13 mouse cellular contexts compared by ENCODE assay signal in genomic region chr7:48963112-48963511, GRCm38 (mm10). TPM values are rescaled to one million over a fixed set of nuclear protein-coding genes. Genes with fewer than 3 reads are reported as not detected.
DNase-seq lines count a peak whose midpoint lies in the region; ATAC-seq lines count a peak whose summit lies in the region.
"Had no signal": no experiment of that assay in that cellular context is flagged by ENCODE, and none has a peak within 500 bp of the region (broad histone marks: within the 10 kb centered on the region; RNA-seq: fewer than 3 reads in every experiment).

No protein-coding gene starts in this region.

- H3K4me1 ChIP-seq in heart, embryonic 11.5 days (ENCODE audit: control insufficient read depth, insufficient read depth, low read length), result peaks cover 6% of the 10 kb centered on the region
- H3K4me1 ChIP-seq in heart, embryonic 12.5 days (replicated peaks), result peaks cover 15% of the 10 kb centered on the region
- peaks cover 91% of the 10 kb centered on the region for H3K4me1 ChIP-seq in hindbrain, embryonic 15.5 days (replicated peaks)
- peaks cover 91% of the 10 kb centered on the region for H3K4me1 ChIP-seq in neural tube, embryonic 13.5 days (replicated peaks)
- peaks cover 19% of the 10 kb centered on the region for H3K4me1 ChIP-seq in kidney, embryonic 15.5 days

- no peaks in the 10 kb centered on the region for H3K36me3 ChIP-seq in heart, embryonic 11.5 days (ENCODE audit: control insufficient read depth, insufficient read depth, low read length)
- no peaks in the 10 kb centered on the region for H3K36me3 ChIP-seq in heart, embryonic 12.5 days
- H3K36me3 ChIP-seq in hindbrain, embryonic 15.5 days, result no peaks in the 10 kb centered on the region
- no peaks in the 10 kb centered on the region for H3K36me3 ChIP-seq in neural tube, embryonic 13.5 days
- H3K36me3 ChIP-seq in kidney, embryonic 15.5 days, result no peaks in the 10 kb centered on the region

- ATAC-seq in heart, embryonic 11.5 days (replicated peaks; ENCODE audit: insufficient number of reproducible peaks, low FRiP score, low TSS enrichment), result no peak
- ATAC-seq in heart, embryonic 12.5 days (ENCODE audit: insufficient number of reproducible peaks, low FRiP score), result no peak
- ATAC-seq in hindbrain, embryonic 15.5 days (ENCODE audit: low FRiP score, low read depth), result no peak
- ATAC-seq in neural tube, embryonic 13.5 days (ENCODE audit: low read depth), result no peak
- no peak for ATAC-seq in kidney, embryonic 15.5 days (replicated peaks; ENCODE audit: low FRiP score)

- H3K4me3 ChIP-seq in heart, embryonic 11.5 days (ENCODE audit: low read depth, low read length), result no peak overlapping the region
- H3K4me3 ChIP-seq in heart, embryonic 12.5 days, result no peak overlapping the region
- H3K4me3 ChIP-seq in hindbrain, embryonic 15.5 days, result peak overlapping the region; percentile 10; the same call in 1 of the 2 replicates
- peak overlapping the region; percentile 16; the same call in 1 of the 2 replicates for H3K4me3 ChIP-seq in neural tube, embryonic 13.5 days
- no peak overlapping the region for H3K4me3 ChIP-seq in kidney, embryonic 15.5 days (replicated peaks)
- H3K4me3 ChIP-seq: myocyte had no signal

- H3K27ac ChIP-seq in heart, embryonic 11.5 days (ENCODE audit: low read depth, low read length), result no peak overlapping the region
- no peak overlapping the region for H3K27ac ChIP-seq in heart, embryonic 12.5 days (ENCODE audit: poor library complexity, severe bottlenecking)
- H3K27ac ChIP-seq in hindbrain, embryonic 15.5 days (replicated peaks), result peak overlapping the region; percentile 63
- peak overlapping the region; percentile 76 for H3K27ac ChIP-seq in neural tube, embryonic 13.5 days (replicated peaks)
- no peak overlapping the region for H3K27ac ChIP-seq in kidney, embryonic 15.5 days

- H3K27me3 ChIP-seq in heart, embryonic 11.5 days (ENCODE audit: control insufficient read depth, insufficient read depth, low read length), result peaks cover 32% of the 10 kb centered on the region
- peaks cover 43% of the 10 kb centered on the region for H3K27me3 ChIP-seq in heart, embryonic 12.5 days (replicated peaks)
- H3K27me3 ChIP-seq in hindbrain, embryonic 15.5 days, result no peaks in the 10 kb centered on the region
- H3K27me3 ChIP-seq in neural tube, embryonic 13.5 days, result no peaks in the 10 kb centered on the region; the same call in 1 of the 2 replicates
- H3K27me3 ChIP-seq in kidney, embryonic 15.5 days, result peaks cover 63% of the 10 kb centered on the region

- 26% methylated on average over 5 of the region's 5 CpGs for WGBS in heart, embryonic 11.5 days (ENCODE audit: insufficient replicate concordance)
- WGBS in heart, embryonic 12.5 days, result 31% methylated on average over 5 of the region's 5 CpGs
- WGBS in hindbrain, embryonic 15.5 days, result 20% methylated on average over 5 of the region's 5 CpGs
- WGBS in neural tube, embryonic 13.5 days, result 27% methylated on average over 5 of the region's 5 CpGs
- WGBS in kidney, embryonic 15.5 days, result 44% methylated on average over 5 of the region's 5 CpGs

- H3K9ac ChIP-seq in heart, embryonic 11.5 days (ENCODE audit: low read depth, low read length), result no peak overlapping the region
- no peak overlapping the region for H3K9ac ChIP-seq in heart, embryonic 12.5 days
- H3K9ac ChIP-seq in hindbrain, embryonic 15.5 days, result 0 out of 2 replicates have a peak overlapping the region, but pooled peaks have one; percentile 2
- peak overlapping the region; percentile 58 for H3K9ac ChIP-seq in neural tube, embryonic 13.5 days
- H3K9ac ChIP-seq in kidney, embryonic 15.5 days, result no peak overlapping the region

- peak overlapping the region; percentile 9; the same call in 1 of the 2 replicates for H3K4me2 ChIP-seq in heart, embryonic 11.5 days
- H3K4me2 ChIP-seq in heart, embryonic 12.5 days, result no peak overlapping the region
- peak overlapping the region; percentile 92 for H3K4me2 ChIP-seq in hindbrain, embryonic 15.5 days
- peak overlapping the region; percentile 68 for H3K4me2 ChIP-seq in neural tube, embryonic 13.5 days
- no peak overlapping the region for H3K4me2 ChIP-seq in kidney, embryonic 15.5 days

- H3K9me3 ChIP-seq in heart, embryonic 11.5 days (replicated peaks; ENCODE audit: control insufficient read depth, low read length), result no peaks in the 10 kb centered on the region
- H3K9me3 ChIP-seq in heart, embryonic 12.5 days (replicated peaks), result no peaks in the 10 kb centered on the region
- H3K9me3 ChIP-seq in hindbrain, embryonic 15.5 days, result no peaks in the 10 kb centered on the region
- H3K9me3 ChIP-seq in neural tube, embryonic 13.5 days, result no peaks in the 10 kb centered on the region
- no peaks in the 10 kb centered on the region for H3K9me3 ChIP-seq in kidney, embryonic 15.5 days (replicated peaks)

- peak; percentile 65 for DNase-seq in brain, adult 2 months (ENCODE audit: low read depth, low spot score)
- DNase-seq in gastrocnemius, adult 8-10 months (ENCODE audit: low spot score in 2 of 2), result no peak
- DNase-seq: cerebellum, adult 11-12 months; heart, adult 11 months; heart, postnatal 4 days; lung, postnatal 10 days; right cerebral cortex, postnatal 4 days had no signal

RNA-seq across cellular contexts. Expression of gene Nav2, which starts 54.6 kb away (rescaled TPM):
- polyA plus RNA-seq in heart, embryonic 11.5 days (2014; fragmentation: Nextera tagmentation; extraction: Ambion mirVana), result 22.4 and 32.2 TPM in 2 replicates
- 28.1 and 34.6 TPM in 2 replicates for polyA plus RNA-seq in heart, embryonic 12.5 days (2016; fragmentation: Nextera tagmentation; extraction: Ambion mirVana)
- polyA plus RNA-seq in hindbrain, embryonic 15.5 days (2015; fragmentation: Nextera tagmentation; extraction: Ambion mirVana), result 24.7 and 26.5 TPM in 2 replicates
- polyA plus RNA-seq in neural tube, embryonic 13.5 days (2015; fragmentation: Nextera tagmentation; extraction: Ambion mirVana), result 19.6 and 19.9 TPM in 2 replicates
- polyA plus RNA-seq in kidney, embryonic 15.5 days (2015; fragmentation: Nextera tagmentation; extraction: Ambion mirVana), result 27.0 and 28.8 TPM in 2 replicates
- 10 to 100 TPM; 15.9 to 30.8 (median 25.7) TPM for total RNA-seq in gastrocnemius, adult 8-10 months (2022)

Comparison
In these comparisons a context has a peak if more than half of its experiments do, and no peak if none do; other contexts are left out.
1. H3K4me2 ChIP-seq: peak in heart, embryonic 11.5 days (single experiment), hindbrain, embryonic 15.5 days (single experiment) and neural tube, embryonic 13.5 days (single experiment); none in heart, embryonic 12.5 days (single experiment) and kidney, embryonic 15.5 days (single experiment).
2. H3K27ac ChIP-seq: peak in hindbrain, embryonic 15.5 days (single experiment) and neural tube, embryonic 13.5 days (single experiment); none in heart, embryonic 11.5 days (single experiment), heart, embryonic 12.5 days (single experiment) and kidney, embryonic 15.5 days (single experiment).
3. H3K4me3 ChIP-seq: peak in hindbrain, embryonic 15.5 days (single experiment) and neural tube, embryonic 13.5 days (single experiment); none in heart, embryonic 11.5 days (single experiment), heart, embryonic 12.5 days (single experiment) and kidney, embryonic 15.5 days (single experiment).
4. H3K9ac ChIP-seq: peak in hindbrain, embryonic 15.5 days (single experiment) and neural tube, embryonic 13.5 days (single experiment); none in heart, embryonic 11.5 days (single experiment), heart, embryonic 12.5 days (single experiment) and kidney, embryonic 15.5 days (single experiment).